Mouse (Mus musculus): ENCODE data around the gene 4930556J24Rik.
"Not testable (repeated sequence)": the region's sequence is repeated elsewhere in the genome, so short reads cannot be mapped to it uniquely, and the experiment has no call there.

Gene 4930556J24Rik

DNA sequence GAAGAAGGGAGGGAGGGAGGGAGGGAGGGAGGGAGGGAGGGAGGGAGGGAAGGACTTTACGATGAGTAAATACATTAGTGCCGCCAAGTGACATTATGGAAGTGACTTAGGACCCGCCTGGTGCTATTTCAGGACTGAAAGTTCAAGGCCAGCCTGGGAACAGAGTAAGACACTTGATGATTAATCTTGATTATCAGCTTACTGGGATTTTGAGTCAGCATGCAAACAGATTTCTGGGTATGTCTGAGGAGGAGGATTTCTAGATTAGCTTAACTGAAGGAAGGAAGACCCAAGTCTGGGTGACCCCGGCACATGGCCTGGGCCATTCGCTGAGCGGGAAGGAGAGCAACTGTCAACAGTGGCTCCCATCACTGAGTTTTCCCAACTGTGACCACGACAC lies 56.1 kb downstream of the 4930556J24Rik start:
- no peak for DNase-seq

DNA sequence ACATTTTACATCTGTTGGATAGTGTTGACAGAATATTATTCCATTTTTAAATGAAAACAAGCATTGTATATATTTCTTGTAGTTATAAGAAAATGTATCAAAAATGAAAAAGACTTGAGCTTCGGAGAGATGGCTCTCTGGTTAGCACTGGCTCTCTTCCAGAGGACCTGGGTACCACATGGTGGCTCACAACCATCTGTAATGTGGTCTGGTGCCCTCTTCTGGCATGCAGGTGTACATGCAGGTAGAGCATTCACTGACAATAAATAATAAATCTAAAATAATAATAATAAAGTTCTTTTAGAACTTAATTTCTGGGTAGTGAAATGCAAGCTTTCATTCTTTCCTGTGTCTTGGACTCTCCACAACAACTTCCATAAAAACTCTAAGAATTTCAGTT lies 57.8 kb downstream of the 4930556J24Rik start:
- DNase-seq, result no peak

GRCm38 (mm10) chr11:3914109-3914840 lies 62.3 kb downstream of the 4930556J24Rik start, which contains the start of gene Slc35e4:
Gene Slc35e4, minus strand, starts transcription at chr11:3914664.
- DNase-seq, result peak; percentile 79

- DNase-seq, result peak; percentile 97
Measured at GRCm38 (mm10) chr11:3913316-3914108, 63.1 kb downstream of the 4930556J24Rik start.

GRCm38 (mm10) chr11:3912875-3913271 lies 63.7 kb downstream of the 4930556J24Rik start:
- DNase-seq, result no peak

- peak; percentile 53 for DNase-seq
Measured at GRCm38 (mm10) chr11:3912100-3912874, 64.3 kb downstream of the 4930556J24Rik start.

DNA sequence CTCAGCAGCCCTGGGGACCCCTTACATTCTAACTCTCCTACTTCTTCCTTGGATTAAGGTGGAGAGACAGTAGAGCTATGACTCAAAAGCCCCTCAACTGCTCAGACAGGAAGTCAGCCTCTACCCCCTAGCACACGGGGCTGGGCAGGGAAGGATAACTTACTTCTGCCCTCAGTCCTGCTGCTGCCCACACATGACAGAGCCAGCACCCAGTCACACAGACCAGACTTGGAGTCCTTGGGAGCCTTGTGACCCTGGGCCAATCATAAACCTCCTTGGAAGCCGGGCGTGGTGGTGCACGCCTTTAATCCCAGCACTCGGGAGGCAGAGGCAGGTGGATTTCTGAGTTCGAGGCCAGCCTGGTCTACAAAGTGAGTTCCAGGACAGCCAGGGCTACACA lies 65.1 kb downstream of the 4930556J24Rik start:
- not testable (repeated sequence) for DNase-seq

DNA sequence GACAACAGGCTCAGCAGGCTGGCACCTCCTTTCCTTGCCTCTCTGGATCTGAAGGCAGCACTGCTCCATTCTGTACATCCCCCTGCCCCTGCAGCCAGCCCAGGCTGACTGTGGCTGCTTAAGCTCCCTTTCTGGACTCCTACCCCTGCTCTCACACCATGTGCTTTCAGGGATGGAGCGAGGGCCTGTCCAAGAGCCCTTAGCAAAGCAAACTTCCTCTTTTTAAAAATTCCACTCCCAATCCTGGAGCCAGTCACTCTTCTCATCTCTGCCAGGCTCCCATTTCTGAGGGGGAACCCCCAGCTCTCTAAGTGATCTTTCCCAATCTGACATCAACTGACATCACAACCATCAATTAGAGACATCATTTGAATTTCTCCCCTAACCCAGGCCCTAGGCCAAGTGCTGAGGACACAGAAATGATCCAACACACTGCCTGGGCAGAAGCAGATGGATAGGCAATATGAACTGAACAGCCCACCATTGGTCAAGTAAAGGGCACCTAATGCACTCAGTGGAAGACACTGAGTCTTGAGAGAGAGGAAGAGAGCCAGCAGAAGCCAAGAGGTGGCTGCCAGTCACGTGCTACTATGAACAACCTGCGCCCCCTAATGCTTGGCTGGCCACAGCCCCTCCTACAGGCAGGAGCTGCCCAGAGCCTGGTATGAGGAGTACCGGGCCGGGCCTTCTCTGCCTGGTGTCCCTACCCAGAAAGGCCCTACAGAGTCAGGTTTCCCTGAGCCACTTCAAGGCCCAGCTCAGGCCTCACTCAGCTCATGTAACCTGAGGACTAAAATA lies 65.9 kb downstream of the 4930556J24Rik start:
- DNase-seq, result peak; percentile 30

- DNase-seq, result no peak
Measured at GRCm38 (mm10) chr11:3909236-3909635, 67.3 kb downstream of the 4930556J24Rik start.

DNA sequence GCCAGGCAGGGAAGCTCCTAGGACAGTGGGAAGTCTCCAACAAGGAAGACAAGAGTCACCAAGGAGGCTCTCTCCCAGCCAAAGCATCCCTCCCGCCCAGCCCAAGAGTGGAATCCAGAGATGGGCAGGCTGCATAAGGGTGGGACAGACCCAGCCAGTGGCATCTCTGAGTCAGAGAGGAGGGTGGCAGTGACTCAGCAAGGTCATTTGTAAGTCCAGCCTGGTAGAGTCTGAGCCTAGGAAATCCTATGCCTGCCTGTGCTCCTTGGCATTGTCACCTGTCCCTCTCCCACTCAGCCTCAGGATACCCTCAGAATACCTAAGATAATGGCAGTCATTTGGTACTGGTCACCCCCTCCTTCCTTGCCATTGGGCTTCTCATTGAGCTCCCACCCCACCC lies 71.1 kb downstream of the 4930556J24Rik start:
- no peak for DNase-seq

- DNase-seq, result no peak
Measured at GRCm38 (mm10) chr11:3904673-3905072, 71.9 kb downstream of the 4930556J24Rik start.

DNA sequence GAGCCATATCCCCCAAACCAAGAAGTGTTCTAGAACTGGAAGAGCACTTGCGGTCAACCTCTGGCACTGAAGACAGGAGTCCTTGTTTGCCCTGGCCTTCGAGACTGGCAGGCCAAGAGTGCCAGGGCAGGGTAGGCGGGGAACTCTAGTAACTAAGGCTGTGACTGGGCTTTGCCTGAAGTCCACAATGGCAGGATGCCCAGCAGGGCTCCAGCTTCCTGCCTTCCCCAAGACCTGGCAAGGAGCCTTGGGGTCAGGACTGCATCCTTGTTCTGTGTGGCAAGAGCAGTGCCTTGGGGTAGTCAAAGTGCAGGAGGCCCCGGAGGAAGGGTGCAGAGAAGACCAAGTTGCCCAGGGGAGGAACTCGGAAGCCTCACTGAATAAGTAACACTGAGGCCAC lies 73.5 kb downstream of the 4930556J24Rik start:
- DNase-seq, result peak; percentile 66

GRCm38 (mm10) chr11:3902516-3902915 lies 74.1 kb downstream of the 4930556J24Rik start:
- DNase-seq, result no peak

DNA sequence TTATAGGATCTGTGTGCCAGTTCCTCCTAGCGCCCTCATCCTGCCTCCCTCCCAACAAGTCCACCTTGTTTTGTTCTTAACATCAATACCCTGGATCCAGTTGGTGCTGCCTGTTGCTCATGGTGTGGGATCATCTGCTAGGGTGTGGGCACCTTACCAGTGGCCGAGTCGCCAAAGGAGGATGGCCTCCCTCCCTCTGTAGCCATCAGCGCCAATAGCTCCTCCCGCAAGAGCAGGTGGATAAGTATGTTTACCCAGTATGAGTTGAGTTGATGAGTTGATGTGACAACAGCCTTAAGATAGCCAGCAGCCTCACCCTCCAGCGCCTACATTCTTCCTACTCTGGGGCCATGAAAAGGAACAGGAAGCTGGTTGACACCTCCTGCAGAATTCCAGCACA lies 76.3 kb downstream of the 4930556J24Rik start:
- no peak for DNase-seq

DNA sequence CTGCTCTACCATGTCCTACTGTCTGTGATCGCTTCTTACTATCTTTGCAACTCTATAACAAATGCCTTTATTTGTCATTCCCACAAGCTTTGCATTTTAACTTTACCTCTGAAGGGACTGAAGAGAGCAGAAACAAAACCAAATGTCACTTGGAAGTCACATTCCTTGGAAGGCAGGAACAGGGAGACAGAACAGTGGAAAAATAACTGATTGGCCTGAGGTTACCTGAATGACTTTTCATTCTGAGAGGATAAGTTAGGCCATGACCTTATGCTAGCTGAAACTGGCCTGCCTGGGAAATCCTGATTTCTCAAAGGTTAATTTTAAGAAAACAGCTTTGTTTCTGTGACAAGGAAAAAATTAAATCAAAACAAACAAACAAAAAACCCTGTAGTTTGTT lies 80.6 kb downstream of the 4930556J24Rik start:
- DNase-seq, result no peak

GRCm38 (mm10) chr11:3895458-3895857 lies 81.1 kb downstream of the 4930556J24Rik start:
- no peak for DNase-seq

- peak; percentile 98 for DNase-seq
Measured at GRCm38 (mm10) chr11:3894406-3895281, 81.9 kb downstream of the 4930556J24Rik start, which contains the start of the genes 4921536K21Rik and Dusp18. Gene 4921536K21Rik, minus strand, starts transcription at chr11:3895098. Gene Dusp18, plus strand, starts transcription at chr11:3895240.

DNA sequence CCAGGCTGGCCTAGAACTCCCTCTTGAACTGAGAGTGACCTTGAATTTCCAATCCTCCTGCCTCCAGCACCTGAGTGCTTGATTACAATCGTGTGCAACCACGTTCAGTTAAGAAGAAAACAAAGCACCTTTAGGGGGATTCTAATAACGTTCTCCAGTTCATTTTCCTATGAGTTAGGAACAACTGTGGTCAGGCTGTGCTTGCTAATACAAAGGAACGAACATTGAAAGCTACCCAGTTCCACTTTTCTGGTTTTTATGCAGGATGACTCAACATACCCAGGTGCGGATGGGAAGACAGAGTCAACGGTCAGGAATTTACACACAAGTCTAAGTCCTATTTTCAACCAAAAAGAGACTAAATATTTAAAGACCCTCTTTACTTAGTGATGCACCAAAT lies 82.6 kb downstream of the 4930556J24Rik start:
- DNase-seq, result no peak

All from right cerebral cortex, adult 18-20 months (tissue).